Mouse (Mus musculus) forebrain, embryonic 11.5 days (tissue): ENCODE results near the gene Frat1. TPM values are rescaled to one million over a fixed set of nuclear protein-coding genes. Genes with fewer than 3 reads are reported as not detected.

Source experiments
- ATAC-seq: fragments of 200-750 bp; cut with Nextera tagmentation; replicated peaks from 2 replicates; pipeline ENCODE4 v1.8.0; 2017; ENCODE audit warnings: moderate TSS enrichment; ENCODE audit not compliant: low FRiP score
- DNase-seq: peaks from one replicate; pipeline ENCODE4 v3.0.0-alpha.2; 2017; ENCODE audit warnings: low spot score
- H3K27ac ChIP-seq: fragments of 300-500 bp; sonication (generic); 2 replicates; pipeline ENCODE4 v1.5.1; 2014; ENCODE audit warnings: low read depth, low read length
- H3K27me3 ChIP-seq: fragments of 300-500 bp; sonication (generic); 2 replicates; pipeline ENCODE4 v1.6.1; 2014; ENCODE audit warnings: mild to moderate bottlenecking, low read length, mixed read lengths; ENCODE audit not compliant: control insufficient read depth, insufficient read depth
- H3K36me3 ChIP-seq: fragments of 300-500 bp; sonication (generic); 2 replicates; pipeline ENCODE4 v1.6.1; 2014; ENCODE audit warnings: mild to moderate bottlenecking, low read length, moderate library complexity, mixed read lengths; ENCODE audit not compliant: control insufficient read depth, insufficient read depth
- H3K4me1 ChIP-seq: fragments of 300-500 bp; sonication (generic); replicated peaks from 2 replicates; pipeline ENCODE4 v1.6.1; 2014; ENCODE audit warnings: low read length, mixed read lengths; ENCODE audit not compliant: control insufficient read depth, insufficient read depth
- H3K4me2 ChIP-seq: fragments of 300-500 bp; sonication (generic); 2 replicates; pipeline ENCODE4 v1.6.1; 2014; ENCODE audit warnings: low read depth, mild to moderate bottlenecking, low read length, moderate library complexity, mixed read lengths; ENCODE audit not compliant: severe bottlenecking
- H3K4me3 ChIP-seq: fragments of 300-500 bp; sonication (generic); 2 replicates; pipeline ENCODE4 v1.5.1; 2014; ENCODE audit warnings: low read depth, low read length
- H3K9ac ChIP-seq: fragments of 300-500 bp; sonication (generic); 2 replicates; pipeline ENCODE4 v1.6.1; 2014; ENCODE audit warnings: low read length
- H3K9me3 ChIP-seq: fragments of 300-500 bp; sonication (generic); 2 replicates; pipeline ENCODE4 v1.6.1; 2016; ENCODE audit warnings: low read length, mixed read lengths; ENCODE audit not compliant: control insufficient read depth
- WGBS: fragments of 180-500 bp; shearing (Covaris S2); extraction: QIAGEN DNeasy Blood & Tissue Kit; methylation state at CpG from one replicate; pipeline ENCODE4 v1.1.7; 2014; 5-methylcytosine and 5-hydroxymethylcytosine counted together
- polyA plus RNA-seq: library from polyadenylated mRNA; unstranded; fragments of >200 nt; fragmentation: Nextera tagmentation; extraction: Ambion mirVana; gene quantifications from 2 replicates; pipeline ENCODE4 v1.2.1, GENCODE M21; 2014

Frat1 gene
- polyA plus RNA-seq, 1 experiment from 2014 or later = 13.2 TPM

- 45% methylated on average over 6 of the region's 6 CpGs for WGBS
- Histone ChIP-seq H3K4me2 (peak overlapping the region; percentile 32; the same call in 1 of the 2 replicates), H3K4me1 (peaks cover 17% of the 10 kb centered on the region), H3K9me3 (no peaks in the 10 kb centered on the region), H3K9ac (no peak overlapping the region), H3K36me3 (no peaks in the 10 kb centered on the region), H3K27ac (peak overlapping the region; percentile 1; the same call in 1 of the 2 replicates), H3K27me3 (no peaks in the 10 kb centered on the region), H3K4me3 (no peak overlapping the region)
- ATAC-seq = no peak
- DNase-seq = no peak
Observed at GRCm38 (mm10) chr19:41835407-41835806, 5.6 kb downstream of the Frat1 start.

- peak; percentile 83 for ATAC-seq
- peak; percentile 70 for DNase-seq
- Histone ChIP-seq H3K4me3 (0 out of 2 replicates have a peak overlapping the region, but pooled peaks have one; percentile 1), H3K9me3 (no peaks in the 10 kb centered on the region), H3K27ac (peak overlapping the region; percentile 1; the same call in 1 of the 2 replicates), H3K4me1 (peaks cover 17% of the 10 kb centered on the region), H3K4me2 (peak overlapping the region; percentile 32), H3K9ac (no peak overlapping the region), H3K36me3 (no peaks in the 10 kb centered on the region), H3K27me3 (no peaks in the 10 kb centered on the region)
- under 1% methylated on average over 6 of the region's 6 CpGs for WGBS
Observed at GRCm38 (mm10) chr19:41835816-41836215, 6.0 kb downstream of the Frat1 start.

- no peak overlapping the region for H3K27ac ChIP-seq
- H3K4me2 ChIP-seq = no peak overlapping the region
- no peaks in the 10 kb centered on the region for H3K9me3 ChIP-seq
- peaks cover 14% of the 10 kb centered on the region; the same call in 1 of the 2 replicates for H3K4me1 ChIP-seq
- ATAC-seq (no peak), DNase-seq (no peak)
- no peak overlapping the region for H3K4me3 ChIP-seq
- H3K36me3 ChIP-seq = no peaks in the 10 kb centered on the region
- WGBS = 48% methylated on average over 3 of the region's 3 CpGs
- no peaks in the 10 kb centered on the region for H3K27me3 ChIP-seq
- H3K9ac ChIP-seq = no peak overlapping the region
Observed at GRCm38 (mm10) chr19:41836719-41837118, 6.9 kb downstream of the Frat1 start.

GRCm38 (mm10) chr19:41837194-41837916 lies 7.6 kb downstream of the Frat1 start:
- H3K4me2 ChIP-seq = no peak overlapping the region
- H3K9me3 ChIP-seq = no peaks in the 10 kb centered on the region
- ATAC-seq (no peak), DNase-seq (no peak)
- H3K27ac ChIP-seq = no peak overlapping the region
- no peaks in the 10 kb centered on the region for H3K27me3 ChIP-seq
- no peaks in the 10 kb centered on the region for H3K36me3 ChIP-seq
- H3K4me3 ChIP-seq = no peak overlapping the region
- 80% methylated on average over 9 of the region's 9 CpGs for WGBS
- H3K4me1 ChIP-seq = peaks cover 10% of the 10 kb centered on the region; the same call in 1 of the 2 replicates
- H3K9ac ChIP-seq = no peak overlapping the region

- Histone ChIP-seq H3K9me3 (no peaks in the 10 kb centered on the region), H3K4me3 (no peak overlapping the region), H3K36me3 (no peaks in the 10 kb centered on the region), H3K27me3 (no peaks in the 10 kb centered on the region), H3K9ac (no peak overlapping the region), H3K27ac (no peak overlapping the region), H3K4me1 (peaks cover 8% of the 10 kb centered on the region; the same call in 1 of the 2 replicates), H3K4me2 (no peak overlapping the region)
- 77% methylated on average over 4 of the region's 4 CpGs for WGBS
- DNase-seq (no peak), ATAC-seq (no peak)
Observed at GRCm38 (mm10) chr19:41837917-41838261, 8.1 kb downstream of the Frat1 start.

- no peak for ATAC-seq
Observed at GRCm38 (mm10) chr19:41838808-41839207, 9.0 kb downstream of the Frat1 start.

GRCm38 (mm10) chr19:41839685-41840084 lies 9.9 kb downstream of the Frat1 start:
- H3K27me3 ChIP-seq = no peaks in the 10 kb centered on the region
- DNase-seq = no peak
- no peaks in the 10 kb centered on the region for H3K9me3 ChIP-seq
- H3K36me3 ChIP-seq = no peaks in the 10 kb centered on the region
- WGBS = 96% methylated on average over 3 of the region's 3 CpGs
- H3K4me1 ChIP-seq = peaks cover 6% of the 10 kb centered on the region; the same call in 1 of the 2 replicates
- no peak overlapping the region for H3K4me3 ChIP-seq
- H3K4me2 ChIP-seq = no peak overlapping the region
- no peak overlapping the region for H3K9ac ChIP-seq
- no peak overlapping the region for H3K27ac ChIP-seq
- no peak for ATAC-seq

More at GRCm38 (mm10) chr19:41838808-41839207, 9.0 kb downstream of the Frat1 start:
- no peak overlapping the region for H3K4me2 ChIP-seq
- H3K9ac ChIP-seq = no peak overlapping the region
- H3K27me3 ChIP-seq = no peaks in the 10 kb centered on the region
- DNase-seq = no peak
- WGBS = 87% methylated on average over 6 of the region's 6 CpGs
- peaks cover 6% of the 10 kb centered on the region; the same call in 1 of the 2 replicates for H3K4me1 ChIP-seq
- no peak overlapping the region for H3K4me3 ChIP-seq
- no peaks in the 10 kb centered on the region for H3K36me3 ChIP-seq
- H3K27ac ChIP-seq = no peak overlapping the region
- H3K9me3 ChIP-seq = no peaks in the 10 kb centered on the region

- no peak for DNase-seq
- no peak for ATAC-seq
- Histone ChIP-seq H3K4me3 (no peak overlapping the region), H3K4me2 (no peak overlapping the region), H3K27me3 (no peaks in the 10 kb centered on the region), H3K27ac (no peak overlapping the region), H3K9me3 (no peaks in the 10 kb centered on the region), H3K4me1 (peaks cover 5% of the 10 kb centered on the region; the same call in 1 of the 2 replicates), H3K36me3 (no peaks in the 10 kb centered on the region), H3K9ac (no peak overlapping the region)
- WGBS = 85% methylated on average over 7 of the region's 7 CpGs
Observed at GRCm38 (mm10) chr19:41841105-41841750, 11.5 kb downstream of the Frat1 start.
